Mouse (Mus musculus) kidney, embryonic 14.5 days (tissue): ENCODE measurements at regions not wholly inside any gene's neighbourhood (a gene's known extent, or its start where the extent isn't known, plus 50 kb on each side); places are given as distances from the start of the nearest gene placed in this dataset.
"Not testable (repeated sequence)": the region's sequence is repeated elsewhere in the genome, so short reads cannot be mapped to it uniquely, and the experiment has no call there.

Source experiments
- ATAC-seq: fragments of 200-750 bp; cut with Nextera tagmentation; 2 replicates; pipeline ENCODE4 v1.8.0; 2017; ENCODE audit warnings: moderate number of reproducible peaks, mild to moderate bottlenecking, moderate TSS enrichment, moderate library complexity; ENCODE audit not compliant: low FRiP score, low TSS enrichment
- H3K27ac ChIP-seq: fragments of 300-500 bp; sonication (generic); 2 replicates; pipeline ENCODE4 v1.5.1; 2014; ENCODE audit warnings: low read depth, mild to moderate bottlenecking, low read length, moderate library complexity, mixed read lengths
- H3K27me3 ChIP-seq: fragments of 300-500 bp; sonication (generic); 2 replicates; pipeline ENCODE4 v1.6.1; 2014; ENCODE audit warnings: mild to moderate bottlenecking, low read length; ENCODE audit not compliant: control insufficient read depth, insufficient read depth
- H3K36me3 ChIP-seq: fragments of 300-500 bp; sonication (generic); 2 replicates; pipeline ENCODE4 v1.6.1; 2014; ENCODE audit warnings: low read length, mixed read lengths; ENCODE audit not compliant: control insufficient read depth, insufficient read depth
- H3K4me1 ChIP-seq: fragments of 300-500 bp; sonication (generic); 2 replicates; pipeline ENCODE4 v1.6.1; 2014; ENCODE audit warnings: low read length, mixed read lengths; ENCODE audit not compliant: control insufficient read depth, insufficient read depth
- H3K4me2 ChIP-seq: fragments of 300-500 bp; sonication (generic); replicated peaks from 2 replicates; pipeline ENCODE4 v1.6.1; 2014; ENCODE audit warnings: low read depth, mild to moderate bottlenecking, low read length
- H3K4me3 ChIP-seq: fragments of 300-500 bp; sonication (generic); 2 replicates; pipeline ENCODE4 v1.5.1; 2014; ENCODE audit warnings: mild to moderate bottlenecking, low read length
- H3K9ac ChIP-seq: fragments of 300-500 bp; sonication (generic); 2 replicates; pipeline ENCODE4 v1.6.1; 2014; ENCODE audit warnings: low read depth, mild to moderate bottlenecking, low read length, moderate library complexity
- H3K9me3 ChIP-seq: fragments of 300-500 bp; sonication (generic); 2 replicates; pipeline ENCODE4 v1.6.1; 2016; ENCODE audit warnings: low read length; ENCODE audit not compliant: control insufficient read depth
- WGBS: fragments of 180-500 bp; shearing (Covaris S2); extraction: QIAGEN DNeasy Blood & Tissue Kit; methylation state at CpG from one replicate; pipeline ENCODE4 v1.1.7; 2014; 5-methylcytosine and 5-hydroxymethylcytosine counted together

GRCm38 (mm10) chr8:81286280-81287034 is 55.9 kb upstream of the Inpp4b start:
- H3K4me2 ChIP-seq, result no peak overlapping the region
- no peak overlapping the region for H3K9ac ChIP-seq
- no peak overlapping the region for H3K27ac ChIP-seq
- no peak overlapping the region for H3K4me3 ChIP-seq
- no peak for ATAC-seq
- H3K9me3 ChIP-seq, result no peaks in the 10 kb centered on the region
- no peaks in the 10 kb centered on the region for H3K36me3 ChIP-seq
- H3K4me1 ChIP-seq, result no peaks in the 10 kb centered on the region
- H3K27me3 ChIP-seq, result no peaks in the 10 kb centered on the region
- 78% methylated on average over 8 of the region's 8 CpGs for WGBS

GRCm38 (mm10) chr8:81260089-81260488 is 82.3 kb upstream of the Inpp4b start:
- Histone ChIP-seq H3K4me1 (no peaks in the 10 kb centered on the region), H3K9ac (no peak overlapping the region), H3K9me3 (no peaks in the 10 kb centered on the region), H3K4me2 (no peak overlapping the region), H3K36me3 (no peaks in the 10 kb centered on the region), H3K4me3 (no peak overlapping the region), H3K27me3 (no peaks in the 10 kb centered on the region), H3K27ac (no peak overlapping the region)
- 67% methylated on average over 2 of the region's 2 CpGs for WGBS
- ATAC-seq, result no peak

GRCm38 (mm10) chr8:81223872-81224271 is 118.5 kb upstream of the Inpp4b start:
- no peak for ATAC-seq
- Histone ChIP-seq H3K4me2 (no peak overlapping the region), H3K4me1 (no peaks in the 10 kb centered on the region), H3K36me3 (no peaks in the 10 kb centered on the region), H3K9me3 (no peaks in the 10 kb centered on the region), H3K4me3 (no peak overlapping the region), H3K27ac (no peak overlapping the region), H3K27me3 (no peaks in the 10 kb centered on the region), H3K9ac (no peak overlapping the region)
- WGBS, result 98% methylated on average over 3 of the region's 3 CpGs

- H3K4me3 ChIP-seq, H3K9ac ChIP-seq, ATAC-seq, H3K4me2 ChIP-seq, H3K4me1 ChIP-seq, H3K27me3 ChIP-seq, H3K27ac ChIP-seq, H3K36me3 ChIP-seq, H3K9me3 ChIP-seq: not testable (repeated sequence)
- WGBS, result 75% methylated on average over 11 of the region's 11 CpGs
Measured at GRCm38 (mm10) chr8:81187061-81187790, 155.1 kb upstream of the Inpp4b start.

GRCm38 (mm10) chr8:81175537-81175936 is 160.8 kb upstream of the Usp38 start:
- WGBS, result 77% methylated on average over 1 of the region's 1 CpGs
- Histone ChIP-seq H3K27ac (no peak overlapping the region), H3K9ac (no peak overlapping the region), H3K36me3 (no peaks in the 10 kb centered on the region), H3K9me3 (no peaks in the 10 kb centered on the region), H3K4me1 (no peaks in the 10 kb centered on the region), H3K27me3 (no peaks in the 10 kb centered on the region), H3K4me3 (no peak overlapping the region), H3K4me2 (no peak overlapping the region)
- no peak for ATAC-seq

GRCm38 (mm10) chr8:81147239-81147638 is 132.5 kb upstream of the Usp38 start:
- 88% methylated on average over 3 of the region's 3 CpGs for WGBS
- H3K4me2 ChIP-seq, result no peak overlapping the region
- no peaks in the 10 kb centered on the region for H3K4me1 ChIP-seq
- H3K36me3 ChIP-seq, result no peaks in the 10 kb centered on the region
- H3K4me3 ChIP-seq, result no peak overlapping the region
- no peak overlapping the region for H3K9ac ChIP-seq
- H3K27me3 ChIP-seq, result no peaks in the 10 kb centered on the region
- no peak for ATAC-seq
- H3K9me3 ChIP-seq, result no peaks in the 10 kb centered on the region
- H3K27ac ChIP-seq, result no peak overlapping the region

- no peaks in the 10 kb centered on the region for H3K4me1 ChIP-seq
- no peaks in the 10 kb centered on the region for H3K36me3 ChIP-seq
- no peak overlapping the region for H3K9ac ChIP-seq
- ATAC-seq, result no peak
- H3K4me3 ChIP-seq, result no peak overlapping the region
- no peaks in the 10 kb centered on the region for H3K9me3 ChIP-seq
- WGBS, result 51% methylated on average over 4 of the region's 4 CpGs
- no peak overlapping the region for H3K4me2 ChIP-seq
- no peaks in the 10 kb centered on the region for H3K27me3 ChIP-seq
- no peak overlapping the region for H3K27ac ChIP-seq
Measured at GRCm38 (mm10) chr8:81106763-81107509, 92.2 kb upstream of the Usp38 start.

- H3K27me3 ChIP-seq, result no peaks in the 10 kb centered on the region
- no peak for ATAC-seq
- no peak overlapping the region for H3K9ac ChIP-seq
- 49% methylated on average over 2 of the region's 2 CpGs for WGBS
- no peaks in the 10 kb centered on the region for H3K9me3 ChIP-seq
- H3K27ac ChIP-seq, result no peak overlapping the region
- no peaks in the 10 kb centered on the region for H3K36me3 ChIP-seq
- no peak overlapping the region for H3K4me2 ChIP-seq
- H3K4me3 ChIP-seq, result no peak overlapping the region
- no peaks in the 10 kb centered on the region for H3K4me1 ChIP-seq
Measured at GRCm38 (mm10) chr8:81098963-81099362, 84.2 kb upstream of the Usp38 start.
